Mouse (Mus musculus) midbrain, postnatal 0 days (tissue): ENCODE measurements at regions not wholly inside any gene's neighbourhood (a gene's known extent, or its start where the extent isn't known, plus 50 kb on each side); places are given as distances from the start of the nearest gene placed in this dataset.
"Not testable (repeated sequence)": the region's sequence is repeated elsewhere in the genome, so short reads cannot be mapped to it uniquely, and the experiment has no call there.

Source experiments
- ATAC-seq: fragments of 200-750 bp; cut with Nextera tagmentation; 2 replicates; pipeline ENCODE4 v1.8.0; 2017; ENCODE audit warnings: moderate number of reproducible peaks, mild to moderate bottlenecking, moderate TSS enrichment, moderate library complexity; ENCODE audit not compliant: low FRiP score
- DNase-seq: peaks from one replicate; pipeline ENCODE4 v3.0.0-alpha.2; 2015; ENCODE audit warnings: low spot score
- H3K27ac ChIP-seq: fragments of 300-500 bp; sonication (generic); 2 replicates; pipeline ENCODE4 v1.5.1; 2014; ENCODE audit warnings: low read depth, mild to moderate bottlenecking, low read length, mixed read lengths
- H3K27me3 ChIP-seq: fragments of 300-500 bp; sonication (generic); 2 replicates; pipeline ENCODE4 v1.6.1; 2014; ENCODE audit warnings: low read length, control low read depth, mixed read lengths; ENCODE audit not compliant: insufficient read depth
- H3K36me3 ChIP-seq: fragments of 300-500 bp; sonication (generic); 2 replicates; pipeline ENCODE4 v1.6.1; 2014; ENCODE audit warnings: low read length, control low read depth, mixed read lengths; ENCODE audit not compliant: insufficient read depth
- H3K4me1 ChIP-seq: fragments of 300-500 bp; sonication (generic); 2 replicates; pipeline ENCODE4 v1.6.1; 2014; ENCODE audit warnings: mild to moderate bottlenecking, control low read depth, antibody characterized with exemption, low read length, mixed read lengths; ENCODE audit not compliant: insufficient read depth
- H3K4me2 ChIP-seq: fragments of 300-500 bp; sonication (generic); 2 replicates; pipeline ENCODE4 v1.6.1; 2014; ENCODE audit warnings: low read depth, mild to moderate bottlenecking, low read length, mixed read lengths; ENCODE audit not compliant: poor library complexity, severe bottlenecking
- H3K4me3 ChIP-seq: fragments of 300-500 bp; sonication (generic); 2 replicates; pipeline ENCODE4 v1.5.1; 2014; ENCODE audit warnings: low read depth, mild to moderate bottlenecking, low read length, moderate library complexity
- H3K9ac ChIP-seq: fragments of 300-500 bp; sonication (generic); replicated peaks from 2 replicates; pipeline ENCODE4 v1.6.1; 2014; ENCODE audit warnings: mild to moderate bottlenecking, low read length, moderate library complexity, mixed read lengths; ENCODE audit not compliant: poor library complexity, severe bottlenecking
- H3K9me3 ChIP-seq: fragments of 300-500 bp; sonication (generic); 2 replicates; pipeline ENCODE4 v1.6.1; 2016; ENCODE audit warnings: low read length, control low read depth
- CTCF ChIP-seq: IDR thresholded peaks from 2 replicates; pipeline ENCODE4 v1.5.1; 2016; ENCODE audit warnings: antibody characterized with exemption, mild to moderate bottlenecking
- WGBS: fragments of 180-500 bp; shearing (Covaris S2); extraction: QIAGEN DNeasy Blood & Tissue Kit; methylation state at CpG from one replicate; pipeline ENCODE4 v1.1.7; 2014; 5-methylcytosine and 5-hydroxymethylcytosine counted together

DNA sequence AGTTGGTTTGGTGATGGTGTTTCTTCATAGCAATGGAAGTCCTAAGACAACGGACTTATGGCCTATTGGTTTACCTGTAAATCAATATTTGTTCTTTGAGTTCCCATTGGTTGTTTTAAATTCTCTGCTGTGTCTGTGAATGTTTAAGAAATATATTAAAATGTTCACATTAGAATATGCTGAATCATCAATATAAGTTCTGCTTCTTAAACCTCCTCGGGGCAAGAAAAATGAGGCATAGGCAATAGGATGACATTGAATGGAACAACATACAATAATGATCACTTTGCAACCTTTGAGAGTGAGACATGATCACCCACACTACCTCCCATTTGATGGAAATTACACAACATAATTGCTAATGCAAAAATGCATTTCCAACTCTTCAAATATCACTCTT, 105.5 kb upstream of the Plcxd3 start:
- ATAC-seq: no peak
- Histone ChIP-seq H3K9me3 (no peaks in the 10 kb centered on the region), H3K36me3 (no peaks in the 10 kb centered on the region), H3K4me2 (no peak overlapping the region), H3K27ac (no peak overlapping the region), H3K27me3 (no peaks in the 10 kb centered on the region), H3K4me1 (no peaks in the 10 kb centered on the region), H3K9ac (no peak overlapping the region), H3K4me3 (no peak overlapping the region)
- no peak for DNase-seq
- TF ChIP-seq CTCF: no peak
- WGBS: 94% methylated on average over 2 of the region's 2 CpGs

DNA sequence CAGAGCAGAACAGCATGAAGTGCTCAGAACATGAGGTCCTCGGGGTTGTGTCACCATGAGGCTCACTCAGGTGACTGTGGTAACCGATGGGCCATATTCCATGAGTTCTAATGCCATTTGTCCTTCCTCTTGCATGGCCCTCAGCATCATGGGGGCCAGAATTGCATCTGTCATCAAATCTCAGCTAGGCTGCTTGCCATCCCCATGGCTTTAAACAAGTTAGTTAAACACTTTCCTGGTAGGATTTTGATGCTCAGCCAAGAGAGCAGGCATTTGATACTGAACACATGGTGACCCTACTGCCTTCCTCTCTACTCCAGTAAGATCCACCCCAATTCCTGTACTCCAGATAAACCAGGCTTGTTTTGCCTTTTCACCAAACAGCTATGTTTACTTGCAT, 98.3 kb upstream of the Plcxd3 start:
- no peak overlapping the region for H3K27ac ChIP-seq
- no peak overlapping the region for H3K9ac ChIP-seq
- no peaks in the 10 kb centered on the region for H3K27me3 ChIP-seq
- no peaks in the 10 kb centered on the region for H3K9me3 ChIP-seq
- no peak overlapping the region for H3K4me2 ChIP-seq
- DNase-seq: peak; percentile 3
- no peak for ATAC-seq
- H3K36me3 ChIP-seq: no peaks in the 10 kb centered on the region
- WGBS: 84% methylated on average over 2 of the region's 2 CpGs
- no peaks in the 10 kb centered on the region for H3K4me1 ChIP-seq
- TF ChIP-seq CTCF: no peak
- no peak overlapping the region for H3K4me3 ChIP-seq

DNA sequence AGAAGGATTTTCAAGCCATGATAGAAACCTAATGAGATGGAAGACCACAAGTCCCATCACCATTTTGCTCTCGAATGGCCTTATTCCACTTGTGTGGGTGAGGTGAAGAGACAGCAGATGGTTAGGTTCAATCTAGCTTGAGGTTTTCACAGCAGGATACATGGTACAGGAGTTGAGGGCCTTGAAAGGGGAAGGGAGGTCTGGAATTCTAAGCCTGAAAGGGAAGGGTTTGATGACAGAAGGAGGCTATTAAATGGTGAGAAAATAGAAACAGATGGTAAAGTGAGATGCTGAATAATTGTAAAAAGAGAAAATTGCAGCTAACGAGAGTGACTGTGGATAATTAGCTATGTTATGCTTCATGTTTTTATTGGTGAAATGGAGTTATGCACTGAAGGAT, 67.8 kb upstream of the Plcxd3 start:
- WGBS: 83% methylated on average over 2 of the region's 2 CpGs
- Histone ChIP-seq H3K9ac (no peak overlapping the region), H3K9me3 (no peaks in the 10 kb centered on the region), H3K27me3 (no peaks in the 10 kb centered on the region), H3K4me2 (no peak overlapping the region), H3K4me1 (no peaks in the 10 kb centered on the region), H3K27ac (no peak overlapping the region), H3K4me3 (no peak overlapping the region), H3K36me3 (no peaks in the 10 kb centered on the region)
- DNase-seq (no peak), ATAC-seq (no peak)
- no peak for TF ChIP-seq CTCF

DNA sequence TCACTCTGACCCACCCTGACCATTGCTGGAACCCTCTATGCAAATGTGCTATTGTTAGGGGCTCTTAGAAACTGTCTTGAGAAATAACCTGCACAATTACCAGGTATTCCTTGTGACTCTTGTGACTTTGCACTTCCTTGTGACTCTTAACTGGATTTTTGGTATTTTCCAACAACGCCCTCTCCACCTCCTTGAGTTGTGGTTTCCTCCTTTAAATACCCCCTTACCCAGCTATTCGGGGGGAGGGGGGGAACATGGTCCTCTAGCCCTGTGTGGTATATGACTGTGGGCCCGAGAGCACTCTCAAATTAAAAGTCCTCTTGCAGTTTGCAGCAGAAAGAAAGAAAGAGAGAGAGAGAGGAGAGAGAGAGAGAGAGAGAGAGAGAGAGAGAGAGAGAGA, 61.6 kb upstream of the Plcxd3 start:
- not testable (repeated sequence) for H3K9me3 ChIP-seq, H3K4me1 ChIP-seq, H3K4me2 ChIP-seq, H3K27me3 ChIP-seq, H3K27ac ChIP-seq, H3K4me3 ChIP-seq, DNase-seq, ATAC-seq, H3K9ac ChIP-seq, H3K36me3 ChIP-seq
- WGBS: 86% methylated on average over 3 of the region's 3 CpGs

DNA sequence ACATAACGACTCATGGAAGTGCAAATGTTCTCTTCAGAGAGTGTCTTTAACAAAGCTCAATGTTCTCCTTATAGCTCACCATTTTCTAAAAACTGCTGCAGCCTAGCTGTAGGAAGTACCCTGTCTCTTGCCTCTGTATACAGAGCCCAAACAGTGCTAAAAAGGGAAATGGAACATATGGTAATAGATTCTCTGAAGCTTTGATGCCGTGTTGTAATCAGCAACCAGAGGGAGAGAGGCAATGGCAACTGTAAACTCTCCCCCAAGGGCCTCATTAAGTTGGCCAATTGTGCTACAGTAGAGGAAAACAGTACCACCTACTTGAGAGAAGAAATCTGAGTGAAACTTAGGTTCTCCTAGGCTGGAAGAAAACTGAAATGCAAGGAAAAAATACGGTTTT, 59.4 kb upstream of the Plcxd3 start:
- no peaks in the 10 kb centered on the region for H3K4me1 ChIP-seq
- 50% methylated on average over 3 of the region's 3 CpGs for WGBS
- H3K36me3 ChIP-seq: no peaks in the 10 kb centered on the region
- H3K4me3 ChIP-seq: no peak overlapping the region
- no peaks in the 10 kb centered on the region for H3K9me3 ChIP-seq
- DNase-seq (peak; percentile 5), ATAC-seq (no peak)
- H3K4me2 ChIP-seq: no peak overlapping the region
- H3K27me3 ChIP-seq: no peaks in the 10 kb centered on the region
- H3K27ac ChIP-seq: no peak overlapping the region
- H3K9ac ChIP-seq: no peak overlapping the region
- no peak for TF ChIP-seq CTCF
